Mouse (Mus musculus) activated CD4-positive, CD25-positive, alpha-beta regulatory T cell, adult 4 months (primary cell): ENCODE measurements around the gene Mettl24. TPM values are rescaled to one million over a fixed set of nuclear protein-coding genes. Genes with fewer than 3 reads are reported as not detected.

Experiments used
- ATAC-seq: one replicate; pipeline ENCODE4 v1.8.0; 2017
- polyA plus RNA-seq, 2 experiments: library from polyadenylated mRNA; unstranded; fragments of 100-300 nt; shearing (Covaris generic); gene quantifications; one replicate each; pipeline ENCODE4 v1.2.1; 2017

The Mettl24 gene
- not detected for polyA plus RNA-seq

DNA sequence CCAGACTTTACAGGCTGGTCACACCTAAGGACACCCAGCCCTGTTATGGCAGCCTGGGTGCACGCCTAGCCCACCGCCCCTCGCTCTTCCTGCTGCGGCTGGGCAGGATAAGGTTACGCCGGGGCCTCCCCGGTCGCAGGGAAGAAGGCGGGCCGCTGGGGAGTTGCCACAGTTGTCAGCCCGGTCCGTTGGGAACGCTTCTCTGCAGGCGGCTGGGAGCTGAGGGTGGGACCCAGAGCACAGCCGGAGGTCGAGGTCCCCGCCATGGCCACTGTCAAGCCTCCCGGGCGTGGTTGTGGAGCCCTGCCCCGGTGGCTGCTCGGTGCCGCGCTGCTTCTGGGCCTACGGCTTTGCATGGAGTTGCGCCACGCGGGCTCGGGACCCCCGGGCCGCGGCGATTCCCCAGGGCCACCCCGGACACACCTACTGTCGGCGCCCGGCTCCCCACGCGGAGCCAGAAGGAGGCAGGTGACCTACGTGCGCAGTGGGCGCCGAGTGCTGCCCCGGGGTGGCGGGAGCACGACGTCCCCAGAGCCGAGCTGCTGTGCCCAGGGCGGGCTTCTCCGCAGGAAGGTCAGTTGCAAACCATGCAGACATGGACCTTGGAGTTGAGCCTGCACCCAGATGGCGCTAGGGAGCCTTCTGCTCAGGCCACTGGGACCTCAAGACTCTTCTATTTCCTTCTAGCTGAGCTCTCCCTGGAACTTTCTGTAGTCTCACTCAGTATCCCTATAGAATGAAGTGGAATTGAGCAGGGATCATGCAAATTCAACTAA lies at the start of gene Mettl24:
Gene Mettl24 (plus strand): TSS at position 191 of the 776 bp plus-strand sequence.
- ATAC-seq = no peak

- ATAC-seq = no peak
Observed at GRCm38 (mm10) chr10:40637331-40637730, 45.8 kb upstream of the Mettl24 start.

- no peak for ATAC-seq
Observed at GRCm38 (mm10) chr10:40638276-40638675, 44.8 kb upstream of the Mettl24 start.

GRCm38 (mm10) chr10:40638823-40639819 lies 44.0 kb upstream of the Mettl24 start:
- ATAC-seq = no peak

- ATAC-seq = no peak
Observed at GRCm38 (mm10) chr10:40640406-40640805, 42.7 kb upstream of the Mettl24 start.

GRCm38 (mm10) chr10:40641901-40642300 lies 41.2 kb upstream of the Mettl24 start:
- no peak for ATAC-seq

DNA sequence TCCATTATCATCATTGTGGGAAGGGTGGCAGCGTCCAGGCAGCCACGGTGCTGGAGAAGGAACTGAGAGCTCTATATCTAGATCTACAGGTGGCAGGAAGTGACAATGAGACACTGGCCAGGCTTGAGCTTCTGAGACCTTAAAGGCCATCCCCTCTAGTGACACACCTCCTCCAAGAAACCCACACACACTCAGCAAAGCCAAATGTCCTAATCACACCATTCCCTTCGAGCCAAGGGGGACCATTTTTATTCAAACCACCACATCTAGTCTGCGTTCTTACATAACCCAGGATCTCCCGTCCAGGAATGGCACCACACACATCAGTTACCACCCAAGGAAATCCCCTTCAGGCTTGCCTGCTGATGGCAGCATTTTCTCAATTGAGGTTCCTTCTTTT lies 40.0 kb upstream of the Mettl24 start:
- no peak for ATAC-seq

DNA sequence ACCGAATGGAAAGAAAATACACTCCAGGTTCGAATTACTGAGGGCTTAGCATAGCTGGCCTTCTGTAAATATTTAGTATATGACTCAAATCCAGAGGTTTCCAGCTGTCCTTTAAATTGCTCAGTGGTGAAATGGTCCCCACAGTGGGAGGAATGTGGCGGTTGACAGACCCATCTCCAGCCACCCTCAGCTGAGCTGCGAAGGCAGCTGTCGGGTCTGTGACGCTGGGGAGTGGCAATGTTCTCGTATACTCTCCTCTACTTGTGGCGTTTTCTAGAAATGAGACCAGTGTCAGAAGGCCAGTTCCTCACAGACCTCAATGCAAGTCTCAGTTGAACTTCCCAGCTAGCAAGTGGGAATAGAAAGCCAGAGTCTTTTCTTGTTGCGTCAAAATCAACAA lies 38.6 kb upstream of the Mettl24 start:
- ATAC-seq = no peak

GRCm38 (mm10) chr10:40645346-40645745 lies 37.7 kb upstream of the Mettl24 start:
- no peak for ATAC-seq

- no peak for ATAC-seq
Observed at GRCm38 (mm10) chr10:40648776-40649175, 34.3 kb upstream of the Mettl24 start.

DNA sequence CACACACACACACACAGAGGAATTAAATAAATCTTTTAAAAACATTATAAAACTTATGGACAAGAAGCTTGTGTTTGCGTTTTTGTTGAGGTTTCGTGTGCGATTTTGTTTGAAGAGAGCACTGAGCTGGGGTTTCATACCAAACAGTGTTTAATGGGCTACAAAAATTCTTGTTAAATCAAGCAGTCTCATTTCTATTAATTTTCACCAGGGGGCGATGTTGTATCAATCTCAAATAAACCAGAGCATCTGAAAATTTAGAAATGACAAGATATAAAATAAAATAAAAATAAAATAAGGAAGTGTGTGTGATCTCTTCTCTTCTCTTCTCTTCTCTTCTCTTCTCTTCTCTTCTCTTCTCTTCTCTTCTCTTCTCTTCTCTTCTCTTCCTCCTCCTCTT lies 33.4 kb upstream of the Mettl24 start:
- ATAC-seq = no peak

DNA sequence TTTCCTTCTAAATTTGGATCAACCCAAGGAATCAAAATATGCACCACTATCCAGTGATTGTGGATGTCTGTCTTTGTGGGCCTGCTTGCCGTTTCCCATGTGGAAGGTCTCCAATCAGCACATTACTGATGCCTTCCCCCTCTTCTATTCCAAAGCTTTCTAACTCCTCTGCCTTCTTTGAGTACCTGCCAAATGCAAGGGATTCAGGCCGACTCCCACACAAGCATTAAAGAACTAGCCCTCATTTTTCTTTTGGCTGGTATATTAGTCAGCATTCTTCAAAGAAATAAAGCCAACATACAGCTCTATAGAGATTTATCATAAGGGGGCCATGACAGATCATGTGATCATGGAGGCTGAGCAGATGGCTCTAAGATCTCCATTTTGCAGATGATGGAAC lies 31.4 kb upstream of the Mettl24 start:
- no peak for ATAC-seq

- ATAC-seq = no peak
Observed at GRCm38 (mm10) chr10:40665270-40665669, 17.8 kb upstream of the Mettl24 start.

DNA sequence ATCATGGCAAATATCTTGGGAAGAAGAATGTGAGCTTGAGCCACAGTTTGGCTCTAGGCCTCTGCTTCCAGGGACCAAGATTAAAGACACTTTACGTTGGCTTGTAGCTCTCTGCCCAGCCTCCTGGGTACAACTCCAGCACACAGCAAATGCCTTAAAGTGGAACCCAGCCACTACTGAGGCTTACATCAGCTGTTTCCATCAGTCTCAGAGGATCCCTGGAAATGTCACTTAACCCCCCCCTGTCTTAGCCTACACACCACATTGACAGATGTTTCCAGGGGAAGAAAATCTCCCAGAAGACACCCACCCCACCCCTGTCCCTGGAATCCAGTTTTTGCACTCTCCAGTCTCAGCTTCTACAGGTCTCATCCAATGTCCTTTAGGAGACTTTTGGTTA lies 16.1 kb upstream of the Mettl24 start:
- no peak for ATAC-seq

- no peak for ATAC-seq
Observed at GRCm38 (mm10) chr10:40668640-40669039, 14.4 kb upstream of the Mettl24 start.

DNA sequence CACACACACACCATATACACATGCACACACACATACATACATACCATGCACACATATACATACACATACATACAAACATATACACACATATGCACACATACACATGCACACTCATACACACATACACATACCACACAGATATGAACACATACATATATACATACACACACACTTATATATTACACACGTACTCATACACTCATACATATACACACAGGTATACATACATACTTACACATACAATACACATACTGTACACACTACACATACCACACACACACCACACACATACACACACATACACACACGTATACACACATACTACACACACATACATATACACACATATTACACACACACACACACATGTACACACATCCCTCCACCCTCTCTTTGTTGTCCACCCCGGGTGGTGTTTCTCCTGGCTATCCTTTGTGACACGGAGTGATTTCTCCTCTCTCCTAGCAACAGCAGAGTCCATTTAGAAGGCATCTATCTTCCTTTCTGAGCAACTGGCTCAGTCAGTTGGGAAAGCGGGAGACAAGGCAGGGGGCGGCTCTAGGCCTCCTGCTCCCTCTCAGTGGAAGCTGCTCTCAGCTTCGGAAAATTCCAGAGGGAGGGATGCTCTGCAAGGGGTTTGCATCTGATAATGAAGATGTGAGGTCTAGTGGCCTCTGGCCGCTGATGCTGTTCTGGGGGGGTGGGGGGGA lies 10.3 kb upstream of the Mettl24 start:
- no peak for ATAC-seq

- ATAC-seq = no peak
Observed at GRCm38 (mm10) chr10:40673297-40673665, 9.8 kb upstream of the Mettl24 start.

DNA sequence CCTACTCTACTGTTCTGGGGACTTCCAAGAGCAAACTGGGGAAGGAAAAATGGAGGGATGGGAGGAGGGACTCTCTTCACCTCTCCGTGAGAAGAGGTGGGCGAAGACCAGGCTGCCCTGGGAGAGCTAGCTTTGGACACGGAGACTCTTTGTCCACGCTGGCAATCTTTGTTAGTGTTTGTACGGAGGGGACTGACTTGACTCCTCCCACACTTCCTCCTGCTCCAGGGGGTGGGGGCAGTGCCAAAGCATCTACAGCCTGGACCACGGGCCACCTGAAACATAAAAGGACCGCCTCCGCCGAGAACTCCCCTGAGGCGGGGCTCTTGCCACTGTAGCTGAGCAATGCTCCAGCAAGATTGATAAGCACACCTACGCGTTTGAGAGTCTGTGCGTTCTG lies 8.9 kb upstream of the Mettl24 start:
- ATAC-seq = no peak

GRCm38 (mm10) chr10:40675921-40676320 lies 7.2 kb upstream of the Mettl24 start:
- no peak for ATAC-seq

GRCm38 (mm10) chr10:40678477-40678876 lies 4.6 kb upstream of the Mettl24 start:
- no peak for ATAC-seq

- no peak for ATAC-seq
Observed at GRCm38 (mm10) chr10:40682470-40682869, 612 bp upstream of the Mettl24 start.

DNA sequence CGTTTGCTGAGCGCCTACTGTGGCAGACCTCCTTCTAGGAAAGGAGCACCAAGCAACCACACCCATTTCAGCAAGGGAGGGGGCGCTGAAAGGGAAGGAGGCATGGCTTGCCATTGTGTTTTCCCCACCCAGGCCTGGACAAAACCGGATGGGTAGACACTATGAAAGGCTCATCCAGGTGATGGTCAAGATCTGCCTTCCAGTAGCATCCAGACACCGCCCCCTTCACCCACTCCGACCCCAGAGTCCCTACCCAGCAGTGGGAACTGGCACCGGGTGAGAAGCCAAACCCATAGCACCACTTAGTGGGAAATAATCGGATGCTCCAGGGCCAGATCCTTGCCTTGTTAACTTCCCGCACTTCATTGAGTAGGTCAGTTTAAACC lies 779 bp downstream of the Mettl24 start:
- no peak for ATAC-seq

DNA sequence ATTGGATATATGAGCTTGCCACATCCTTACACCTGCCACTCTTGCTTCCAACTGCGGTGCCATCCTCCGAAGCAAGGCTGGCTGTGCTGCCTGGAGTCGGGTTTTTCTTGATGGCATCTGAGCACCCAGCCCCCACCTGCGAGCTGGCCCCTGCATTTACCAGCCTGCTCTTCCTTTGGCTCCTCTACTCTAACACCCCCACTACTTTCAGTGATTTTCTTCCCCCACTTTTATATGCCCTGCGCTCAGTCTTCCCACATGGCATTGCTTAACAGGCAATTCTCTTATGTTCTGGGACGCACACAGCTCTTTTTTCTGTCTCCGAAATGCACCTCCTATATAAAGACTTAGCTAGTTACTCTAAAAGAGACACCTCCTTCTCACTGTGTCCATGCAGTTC lies 1.2 kb downstream of the Mettl24 start:
- no peak for ATAC-seq
